Mouse (Mus musculus): ENCODE data around the gene Zfp420. TPM values are rescaled to one million over a fixed set of nuclear protein-coding genes. Genes with fewer than 3 reads are reported as not detected.
A peak's percentile ranks its signal among the peaks of the same experiment; 100 is the strongest.

Zfp420 gene
- polyA plus RNA-seq, 1 experiment from 2014 or later, result 3.8 TPM

DNA sequence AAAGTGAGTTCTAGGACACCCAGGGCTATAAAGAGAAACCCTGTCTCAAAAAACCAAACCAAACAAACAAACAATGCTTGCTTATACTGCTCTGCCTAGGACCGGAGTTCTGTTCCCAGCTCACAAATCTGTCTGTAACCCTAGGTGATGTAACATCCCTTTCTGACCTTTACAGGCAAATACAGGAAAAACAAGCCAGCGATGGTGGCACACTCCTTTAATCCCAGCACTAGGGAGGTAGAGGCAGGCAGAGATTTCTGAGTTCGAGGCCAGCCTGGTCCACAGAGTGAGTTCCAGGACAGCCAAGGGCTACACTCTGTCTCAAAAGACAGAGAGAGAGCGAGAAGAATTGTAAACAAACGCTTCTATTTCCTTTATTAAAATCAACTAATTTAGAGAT is 47.4 kb downstream of the Zfp420 start:
- no peak overlapping the region for H3K4me2 ChIP-seq
- no peaks in the 10 kb centered on the region for H3K27me3 ChIP-seq (ENCODE audit: control insufficient read depth, insufficient read depth, low read length)
- ATAC-seq (replicated peaks; ENCODE audit: insufficient number of reproducible peaks, low FRiP score, low TSS enrichment), result no peak
- H3K27ac ChIP-seq (ENCODE audit: low read depth, low read length), result peak overlapping the region; percentile 97
- WGBS (ENCODE audit: insufficient replicate concordance), result 86% methylated on average over 5 of the region's 5 CpGs
- H3K4me3 ChIP-seq (ENCODE audit: low read depth, low read length), result no peak overlapping the region
- peaks cover 3% of the 10 kb centered on the region for H3K36me3 ChIP-seq (ENCODE audit: control insufficient read depth, insufficient read depth, low read length)
- H3K9ac ChIP-seq (ENCODE audit: low read depth, low read length), result no peak overlapping the region
- H3K4me1 ChIP-seq (ENCODE audit: control insufficient read depth, insufficient read depth, low read length), result peaks cover 9% of the 10 kb centered on the region
- H3K9me3 ChIP-seq (replicated peaks; ENCODE audit: control insufficient read depth, low read length), result no peaks in the 10 kb centered on the region

- Histone ChIP-seq H3K27me3 (ENCODE audit: control insufficient read depth, insufficient read depth, low read length) (no peaks in the 10 kb centered on the region), H3K9me3 (replicated peaks; ENCODE audit: control insufficient read depth, low read length) (no peaks in the 10 kb centered on the region), H3K36me3 (ENCODE audit: control insufficient read depth, insufficient read depth, low read length) (peaks cover 11% of the 10 kb centered on the region), H3K9ac (ENCODE audit: low read depth, low read length) (peak within 1 kb of the TSS; percentile 86), H3K4me2 (peak within 1 kb of the TSS; percentile 76), H3K4me3 (ENCODE audit: low read depth, low read length) (peak within 1 kb of the TSS; percentile 72), H3K4me1 (ENCODE audit: control insufficient read depth, insufficient read depth, low read length) (peaks cover 9% of the 10 kb centered on the region), H3K27ac (ENCODE audit: low read depth, low read length) (peak within 1 kb of the TSS; percentile 97)
- WGBS (ENCODE audit: insufficient replicate concordance), result under 1% methylated on average over 33 of the region's 33 CpGs
- ATAC-seq (replicated peaks; ENCODE audit: insufficient number of reproducible peaks, low FRiP score, low TSS enrichment), result peak; percentile 68
Measured at GRCm38 (mm10) chr7:29908130-29908950, 48.6 kb downstream of the Zfp420 start, which contains the start of gene Zfp383. Gene Zfp383 (plus strand): TSS chr7:29908223.

GRCm38 (mm10) chr7:29910252-29910651 is 50.5 kb downstream of the Zfp420 start:
- Histone ChIP-seq H3K4me3 (ENCODE audit: low read depth, low read length) (no peak overlapping the region), H3K27ac (ENCODE audit: low read depth, low read length) (no peak overlapping the region), H3K9me3 (replicated peaks; ENCODE audit: control insufficient read depth, low read length) (peaks cover 5% of the 10 kb centered on the region), H3K9ac (ENCODE audit: low read depth, low read length) (no peak overlapping the region), H3K4me2 (no peak overlapping the region), H3K4me1 (ENCODE audit: control insufficient read depth, insufficient read depth, low read length) (peaks cover 9% of the 10 kb centered on the region), H3K36me3 (ENCODE audit: control insufficient read depth, insufficient read depth, low read length) (peaks cover 30% of the 10 kb centered on the region), H3K27me3 (ENCODE audit: control insufficient read depth, insufficient read depth, low read length) (no peaks in the 10 kb centered on the region)
- WGBS (ENCODE audit: insufficient replicate concordance), result 74% methylated on average over 2 of the region's 2 CpGs
- ATAC-seq (replicated peaks; ENCODE audit: insufficient number of reproducible peaks, low FRiP score, low TSS enrichment), result no peak

- H3K36me3 ChIP-seq (ENCODE audit: control insufficient read depth, insufficient read depth, low read length), result peaks cover 37% of the 10 kb centered on the region
- 86% methylated on average over 13 of the region's 13 CpGs for WGBS (ENCODE audit: insufficient replicate concordance)
Measured at GRCm38 (mm10) chr7:29912172-29912571, 52.4 kb downstream of the Zfp420 start.

GRCm38 (mm10) chr7:29917371-29918061 is 57.7 kb downstream of the Zfp420 start:
- H3K27ac ChIP-seq (ENCODE audit: low read depth, low read length), result peak overlapping the region; percentile 74
- no peaks in the 10 kb centered on the region for H3K27me3 ChIP-seq (ENCODE audit: control insufficient read depth, insufficient read depth, low read length)
- H3K9ac ChIP-seq (ENCODE audit: low read depth, low read length), result peak overlapping the region; percentile 43; the same call in 1 of the 2 replicates
- 41% methylated on average over 6 of the region's 6 CpGs for WGBS (ENCODE audit: insufficient replicate concordance)
- H3K36me3 ChIP-seq (ENCODE audit: control insufficient read depth, insufficient read depth, low read length), result peaks cover 31% of the 10 kb centered on the region
- H3K9me3 ChIP-seq (replicated peaks; ENCODE audit: control insufficient read depth, low read length), result peaks cover 8% of the 10 kb centered on the region
- no peak for ATAC-seq (replicated peaks; ENCODE audit: insufficient number of reproducible peaks, low FRiP score, low TSS enrichment)
- H3K4me2 ChIP-seq, result peak overlapping the region; percentile 31
- H3K4me1 ChIP-seq (ENCODE audit: control insufficient read depth, insufficient read depth, low read length), result peaks cover 4% of the 10 kb centered on the region
- no peak overlapping the region for H3K4me3 ChIP-seq (ENCODE audit: low read depth, low read length)

More at GRCm38 (mm10) chr7:29912172-29912571, 52.4 kb downstream of the Zfp420 start:
- peaks cover 9% of the 10 kb centered on the region for H3K4me1 ChIP-seq (ENCODE audit: control insufficient read depth, insufficient read depth, low read length)
- no peak overlapping the region for H3K4me2 ChIP-seq
- no peaks in the 10 kb centered on the region for H3K27me3 ChIP-seq (ENCODE audit: control insufficient read depth, insufficient read depth, low read length)
- peaks cover 8% of the 10 kb centered on the region for H3K9me3 ChIP-seq (replicated peaks; ENCODE audit: control insufficient read depth, low read length)
- H3K4me3 ChIP-seq (ENCODE audit: low read depth, low read length), result no peak overlapping the region
- H3K27ac ChIP-seq (ENCODE audit: low read depth, low read length), result no peak overlapping the region
- no peak overlapping the region for H3K9ac ChIP-seq (ENCODE audit: low read depth, low read length)
- no peak for ATAC-seq (replicated peaks; ENCODE audit: insufficient number of reproducible peaks, low FRiP score, low TSS enrichment)

- ATAC-seq (replicated peaks; ENCODE audit: insufficient number of reproducible peaks, low FRiP score, low TSS enrichment), result no peak
- no peaks in the 10 kb centered on the region for H3K27me3 ChIP-seq (ENCODE audit: control insufficient read depth, insufficient read depth, low read length)
- peaks cover 4% of the 10 kb centered on the region for H3K4me1 ChIP-seq (ENCODE audit: control insufficient read depth, insufficient read depth, low read length)
- whole genome bisulfite sequencing (ENCODE audit: insufficient replicate concordance), result 79% methylated on average over 4 of the region's 4 CpGs
- H3K4me2 ChIP-seq, result peak overlapping the region; percentile 31
- H3K4me3 ChIP-seq (ENCODE audit: low read depth, low read length), result no peak overlapping the region
- H3K9me3 ChIP-seq (replicated peaks; ENCODE audit: control insufficient read depth, low read length), result peaks cover 8% of the 10 kb centered on the region
- peak overlapping the region; percentile 74 for H3K27ac ChIP-seq (ENCODE audit: low read depth, low read length)
- H3K36me3 ChIP-seq (ENCODE audit: control insufficient read depth, insufficient read depth, low read length), result peaks cover 28% of the 10 kb centered on the region
- peak overlapping the region; percentile 43; the same call in 1 of the 2 replicates for H3K9ac ChIP-seq (ENCODE audit: low read depth, low read length)
Measured at GRCm38 (mm10) chr7:29918062-29918453, 58.3 kb downstream of the Zfp420 start.

DNA sequence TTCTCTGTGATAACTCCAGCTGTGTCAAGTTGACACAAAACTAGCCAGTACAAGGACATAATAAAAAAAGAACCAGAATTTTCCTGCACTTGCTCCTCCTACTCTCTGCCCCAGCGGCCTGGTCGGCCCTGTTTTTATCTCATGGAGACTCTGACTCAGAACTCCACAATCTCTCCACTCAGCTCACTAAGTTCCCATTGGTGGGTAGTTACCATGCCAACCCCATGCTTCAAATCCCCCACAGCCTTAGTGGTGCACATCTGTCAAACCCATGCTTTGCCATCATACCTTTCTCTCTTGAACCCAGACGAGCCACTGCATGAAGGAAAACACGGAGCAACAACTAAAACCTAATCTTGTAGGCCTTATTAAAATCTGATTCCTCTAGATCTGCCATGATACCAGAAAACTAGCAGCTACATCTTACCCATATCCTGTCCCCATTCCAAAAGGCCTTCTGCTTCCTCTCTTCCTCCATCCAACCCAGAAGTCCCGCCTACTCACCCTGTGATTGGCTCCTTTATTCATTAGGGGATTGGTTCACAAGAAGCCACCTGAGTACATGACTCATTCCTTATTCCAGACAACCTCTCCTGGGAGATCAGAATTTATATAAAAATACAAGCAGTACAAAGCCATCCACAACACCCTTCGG is 61.8 kb downstream of the Zfp420 start:
- H3K27ac ChIP-seq (ENCODE audit: low read depth, low read length), result no peak overlapping the region
- no peaks in the 10 kb centered on the region for H3K36me3 ChIP-seq (ENCODE audit: control insufficient read depth, insufficient read depth, low read length)
- H3K4me1 ChIP-seq (ENCODE audit: control insufficient read depth, insufficient read depth, low read length), result peaks cover 4% of the 10 kb centered on the region
- ATAC-seq (replicated peaks; ENCODE audit: insufficient number of reproducible peaks, low FRiP score, low TSS enrichment), result no peak
- no peak overlapping the region for H3K9ac ChIP-seq (ENCODE audit: low read depth, low read length)
- WGBS (ENCODE audit: insufficient replicate concordance), result 63% methylated on average over 6 of the region's 6 CpGs
- no peaks in the 10 kb centered on the region for H3K9me3 ChIP-seq (replicated peaks; ENCODE audit: control insufficient read depth, low read length)
- H3K4me3 ChIP-seq (ENCODE audit: low read depth, low read length), result no peak overlapping the region
- no peak overlapping the region for H3K4me2 ChIP-seq
- no peaks in the 10 kb centered on the region for H3K27me3 ChIP-seq (ENCODE audit: control insufficient read depth, insufficient read depth, low read length)

DNA sequence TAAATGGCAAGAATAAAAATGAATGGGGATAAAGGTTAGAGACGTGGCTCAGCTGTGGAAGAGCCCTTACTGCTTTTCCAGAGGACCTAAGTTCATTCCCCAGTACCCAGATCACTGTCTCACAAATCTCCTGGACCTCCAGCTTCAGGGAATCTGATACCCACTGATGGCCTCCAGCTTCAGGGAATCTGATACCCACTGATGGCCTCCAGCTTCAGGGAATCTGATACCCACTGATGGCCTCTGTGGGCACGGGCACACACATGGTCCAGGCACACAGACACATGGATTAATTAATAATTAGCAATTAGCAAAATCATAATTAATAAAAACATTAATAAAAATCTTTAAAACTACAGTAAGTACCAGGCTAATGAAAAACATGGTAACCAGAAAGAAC is 63.0 kb downstream of the Zfp420 start:
- 69% methylated on average over 2 of the region's 2 CpGs for WGBS (ENCODE audit: insufficient replicate concordance)
- Histone ChIP-seq H3K27me3 (ENCODE audit: control insufficient read depth, insufficient read depth, low read length) (no peaks in the 10 kb centered on the region), H3K4me1 (ENCODE audit: control insufficient read depth, insufficient read depth, low read length) (peaks cover 3% of the 10 kb centered on the region), H3K27ac (ENCODE audit: low read depth, low read length) (no peak overlapping the region), H3K36me3 (ENCODE audit: control insufficient read depth, insufficient read depth, low read length) (no peaks in the 10 kb centered on the region), H3K4me3 (ENCODE audit: low read depth, low read length) (no peak overlapping the region), H3K4me2 (no peak overlapping the region), H3K9ac (ENCODE audit: low read depth, low read length) (no peak overlapping the region), H3K9me3 (replicated peaks; ENCODE audit: control insufficient read depth, low read length) (no peaks in the 10 kb centered on the region)
- ATAC-seq (replicated peaks; ENCODE audit: insufficient number of reproducible peaks, low FRiP score, low TSS enrichment), result no peak
